Mouse (Mus musculus) olfactory bulb, adult 2 months (tissue): Measurements from ENCODE around the gene Slc7a4. TPM values are rescaled to one million over a fixed set of nuclear protein-coding genes. Genes with fewer than 3 reads are reported as not detected.
"Not testable (repeated sequence)": the region's sequence is repeated elsewhere in the genome, so short reads cannot be mapped to it uniquely, and the experiment has no call there.

Source experiments
- H3K27ac ChIP-seq: fragments of 200-500 bp; 2 replicates; pipeline ENCODE4 v1.5.1; 2012; ENCODE audit warnings: low read depth, low read length; ENCODE audit not compliant: insufficient read depth
- H3K4me1 ChIP-seq: fragments of 200-500 bp; 2 replicates; pipeline ENCODE4 v1.6.1; 2012; ENCODE audit warnings: low read length; ENCODE audit not compliant: control insufficient read depth, insufficient read depth
- H3K4me3 ChIP-seq: fragments of 200-500 bp; 2 replicates; pipeline ENCODE4 v1.5.1; 2012; ENCODE audit warnings: mild to moderate bottlenecking, low read depth, low read length, moderate library complexity; ENCODE audit not compliant: insufficient read depth
- CTCF ChIP-seq: fragments of 200-500 bp; IDR thresholded peaks from 2 replicates; pipeline ENCODE4 v1.5.1; 2012; ENCODE audit warnings: low read depth, mild to moderate bottlenecking, low read length, moderate library complexity; ENCODE audit not compliant: insufficient read depth
- POLR2A ChIP-seq: fragments of 200-500 bp; IDR thresholded peaks from 2 replicates; pipeline ENCODE4 v1.6.1; 2012; ENCODE audit warnings: mild to moderate bottlenecking, low read depth, low read length, moderate library complexity; ENCODE audit not compliant: insufficient read depth
- WGBS: fragments of 180-500 bp; shearing (Covaris S2); methylation state at CpG from one replicate; pipeline ENCODE4 v1.1.7; 2018; 5-methylcytosine and 5-hydroxymethylcytosine counted together
- polyA plus RNA-seq: library from polyadenylated mRNA; stranded (reverse); fragments of >200 nt; gene quantifications from 2 replicates; pipeline ENCODE4 v1.2.4, GENCODE M21; 2012; ENCODE audit warnings: low replicate concordance; ENCODE audit not compliant: missing spikeins, insufficient read depth, insufficient read length

The Slc7a4 gene
- polyA plus RNA-seq: not detected in 2 replicates

DNA sequence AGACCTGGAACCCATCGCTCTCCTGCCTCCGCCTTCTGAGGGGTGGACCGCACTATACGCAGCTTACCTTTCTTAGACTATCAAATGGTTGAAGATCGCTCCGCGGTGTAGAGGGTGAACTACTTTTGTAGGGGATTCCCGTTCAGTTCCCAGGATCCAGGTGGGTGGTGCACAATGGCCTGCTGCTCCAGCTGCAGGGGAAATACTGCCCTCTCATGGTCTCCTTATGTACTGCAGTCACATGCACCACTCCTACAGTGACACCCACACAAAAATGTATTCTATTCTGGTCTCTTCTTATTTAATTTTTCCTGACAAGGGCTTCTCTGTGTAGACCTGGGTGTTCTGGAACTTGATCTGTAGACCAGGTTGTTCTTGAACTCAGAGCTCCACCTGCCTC is at the start of gene Slc7a4:
TSS of gene Slc7a4 (minus strand) at position 151 of the 400 bp plus-strand sequence.
- 19% methylated on average over 8 of the region's 8 CpGs for WGBS
- Histone ChIP-seq H3K27ac (no peak within 1 kb of the TSS), H3K4me3 (no peak within 1 kb of the TSS), H3K4me1 (no peaks in the 10 kb centered on the region)
- TF ChIP-seq POLR2A (no peak), CTCF (0 out of 2 replicates have a peak, but pooled peaks have one; percentile 25)

DNA sequence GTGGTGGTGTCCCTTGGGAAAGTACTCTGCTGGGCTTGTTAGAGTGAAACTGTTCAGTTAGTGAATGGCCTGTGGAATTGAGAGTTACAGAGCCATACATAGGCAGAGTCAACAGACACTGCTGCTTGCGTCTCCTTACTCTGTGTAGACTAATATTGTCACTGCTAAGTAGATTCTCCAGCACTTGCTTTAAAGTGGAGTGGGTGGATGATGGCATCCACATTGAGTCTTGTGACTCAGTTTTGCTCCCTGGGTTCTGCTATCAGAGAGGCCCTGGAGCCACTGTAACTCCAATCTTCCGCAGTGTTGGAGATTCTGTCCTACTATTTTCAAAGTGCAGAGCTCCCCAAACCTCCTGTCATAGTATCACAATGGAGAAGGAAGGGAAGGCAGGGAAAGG is 49.6 kb upstream of the Slc7a4 start:
- Histone ChIP-seq H3K4me3 (no peak overlapping the region), H3K27ac (no peak overlapping the region), H3K4me1 (peaks cover 12% of the 10 kb centered on the region)
- TF ChIP-seq POLR2A (no peak), CTCF (no peak)
- WGBS: 58% methylated on average over 2 of the region's 2 CpGs

DNA sequence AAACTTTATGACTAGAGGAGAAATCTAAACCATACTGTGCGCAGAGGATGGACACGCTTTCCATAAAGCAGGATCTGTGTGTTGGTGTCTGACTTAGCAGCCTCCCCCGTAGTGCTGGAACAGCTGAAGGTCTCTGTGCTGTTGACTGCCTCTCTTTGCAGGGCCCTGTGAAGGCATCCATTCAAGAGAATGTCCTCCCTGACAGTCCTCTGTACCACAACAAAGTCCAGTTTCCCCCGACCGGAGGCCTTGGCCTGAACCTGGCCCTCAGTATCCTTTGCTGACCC is 43.2 kb upstream of the Slc7a4 start:
- H3K4me3 ChIP-seq: no peak overlapping the region
- no peaks in the 10 kb centered on the region for H3K4me1 ChIP-seq
- WGBS: 93% methylated on average over 5 of the region's 5 CpGs
- H3K27ac ChIP-seq: no peak overlapping the region
- TF ChIP-seq CTCF: no peak
- no peak for TF ChIP-seq POLR2A

DNA sequence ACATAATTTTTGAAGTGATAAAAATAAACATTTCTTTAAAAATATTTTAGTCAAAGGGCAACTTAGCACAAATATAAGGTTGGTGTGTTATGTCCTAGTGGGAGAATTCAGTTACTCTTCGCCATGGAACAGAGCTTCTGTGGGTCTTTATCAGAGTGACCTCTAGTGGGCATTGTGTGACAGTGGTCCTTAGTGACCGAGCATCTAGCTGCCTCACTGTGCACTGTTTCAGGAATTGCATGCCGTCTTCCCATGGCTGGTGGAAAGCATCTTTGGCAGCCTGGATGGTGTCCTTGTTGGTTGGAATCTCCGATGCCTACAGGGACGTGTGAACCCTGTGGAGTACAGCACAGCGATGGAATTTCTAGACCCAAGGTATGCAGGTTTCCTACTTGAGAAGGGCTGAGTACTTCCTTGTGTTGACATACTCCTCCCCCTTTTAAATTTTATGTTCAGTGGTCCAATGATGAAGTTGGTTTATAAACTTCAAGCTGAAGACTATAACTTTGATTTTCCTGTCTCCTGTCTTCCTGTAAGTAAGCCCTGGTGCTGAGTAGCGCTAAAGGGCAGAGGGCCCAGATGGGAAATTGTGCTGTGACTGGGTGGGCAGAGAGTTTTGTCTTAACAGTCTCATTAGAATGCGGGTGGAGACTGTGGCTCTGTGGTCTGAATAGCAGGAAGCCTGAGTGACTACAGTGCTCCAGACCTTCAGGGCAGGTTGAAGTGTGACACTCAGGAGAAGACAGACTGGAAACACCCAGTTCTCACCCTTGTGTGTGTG is 42.7 kb upstream of the Slc7a4 start:
- Histone ChIP-seq H3K4me3 (no peak overlapping the region), H3K4me1 (no peaks in the 10 kb centered on the region), H3K27ac (no peak overlapping the region)
- 67% methylated on average over 8 of the region's 8 CpGs for WGBS
- TF ChIP-seq CTCF (no peak), POLR2A (no peak)

DNA sequence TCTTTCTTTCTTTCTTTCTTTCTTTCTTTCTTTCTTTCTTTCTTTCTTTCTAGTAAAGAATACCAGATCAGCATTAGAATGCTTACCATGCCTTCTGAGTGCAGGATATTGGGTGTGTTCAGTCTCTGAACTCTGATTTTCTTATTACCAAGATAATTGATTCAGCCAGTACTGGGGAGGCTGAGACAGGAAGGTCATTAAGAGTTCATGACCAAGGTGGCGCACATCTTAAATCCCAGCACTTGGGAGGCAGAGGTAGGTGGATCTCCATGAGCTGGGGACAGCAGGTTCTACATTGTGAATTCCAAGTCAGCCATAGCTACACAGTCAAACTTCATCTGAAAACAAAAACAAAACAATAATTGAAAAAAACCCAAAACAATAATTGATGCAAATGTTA is 38.9 kb upstream of the Slc7a4 start:
- TF ChIP-seq CTCF (no peak), POLR2A (no peak)
- Histone ChIP-seq H3K4me1 (peaks cover 6% of the 10 kb centered on the region), H3K27ac (no peak overlapping the region), H3K4me3 (no peak overlapping the region)
- 94% methylated on average over 1 of the region's 1 CpGs for WGBS

DNA sequence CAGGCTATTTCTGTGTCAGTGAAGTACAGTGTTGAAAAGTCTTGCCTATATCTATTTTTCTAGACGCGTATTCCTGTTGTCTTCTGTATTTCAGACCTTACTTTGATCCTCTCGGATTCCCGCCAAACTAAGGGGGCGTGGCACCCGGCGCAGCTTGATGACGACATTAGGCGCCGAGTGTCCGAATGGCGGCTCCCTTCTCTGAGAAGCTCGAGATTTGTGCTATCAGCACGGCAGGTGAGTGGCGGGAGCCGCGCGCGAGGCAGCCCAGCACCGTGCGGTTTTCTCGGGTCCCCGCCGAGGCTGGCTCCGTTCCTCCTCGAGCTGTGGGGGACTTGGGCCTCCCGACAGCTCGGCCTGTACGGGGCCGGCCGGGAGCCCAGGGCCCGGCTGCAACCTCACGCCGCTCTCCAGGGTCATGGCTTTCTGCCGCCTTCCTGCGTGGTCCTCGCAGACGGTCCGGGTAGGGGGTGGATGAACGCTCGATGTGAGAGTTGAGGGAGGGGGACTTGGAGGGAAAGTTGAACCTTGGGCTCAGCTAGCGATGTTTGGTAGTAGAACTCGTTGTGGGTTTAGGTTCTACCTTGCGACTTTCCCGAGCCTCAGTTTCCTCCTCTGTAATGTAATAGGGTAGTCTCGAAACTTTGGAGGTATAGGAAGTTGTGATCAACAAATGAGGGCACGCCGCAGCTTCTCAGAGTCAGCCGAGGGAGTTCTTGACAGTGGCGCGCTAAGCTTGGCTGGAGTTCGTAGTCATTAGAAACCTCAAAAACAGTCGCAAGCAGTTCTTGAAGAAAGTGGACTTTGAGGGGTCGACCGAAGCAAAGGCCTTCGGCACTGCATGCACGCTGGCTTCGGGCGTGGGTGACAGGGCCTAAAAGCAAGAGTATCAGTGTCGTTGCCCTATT is 36.4 kb upstream of the Slc7a4 start, which contains the start of gene Smpd4:
TSS of gene Smpd4 (plus strand) at position 157 of the 908 bp plus-strand sequence.
- WGBS: 2% methylated on average over 60 of the region's 60 CpGs
- Histone ChIP-seq H3K27ac (no peak within 1 kb of the TSS), H3K4me1 (peaks cover 6% of the 10 kb centered on the region), H3K4me3 (peak within 1 kb of the TSS; percentile 83)
- TF ChIP-seq CTCF (no peak), POLR2A (0 out of 2 replicates have a peak, but pooled peaks have one; percentile 44)

DNA sequence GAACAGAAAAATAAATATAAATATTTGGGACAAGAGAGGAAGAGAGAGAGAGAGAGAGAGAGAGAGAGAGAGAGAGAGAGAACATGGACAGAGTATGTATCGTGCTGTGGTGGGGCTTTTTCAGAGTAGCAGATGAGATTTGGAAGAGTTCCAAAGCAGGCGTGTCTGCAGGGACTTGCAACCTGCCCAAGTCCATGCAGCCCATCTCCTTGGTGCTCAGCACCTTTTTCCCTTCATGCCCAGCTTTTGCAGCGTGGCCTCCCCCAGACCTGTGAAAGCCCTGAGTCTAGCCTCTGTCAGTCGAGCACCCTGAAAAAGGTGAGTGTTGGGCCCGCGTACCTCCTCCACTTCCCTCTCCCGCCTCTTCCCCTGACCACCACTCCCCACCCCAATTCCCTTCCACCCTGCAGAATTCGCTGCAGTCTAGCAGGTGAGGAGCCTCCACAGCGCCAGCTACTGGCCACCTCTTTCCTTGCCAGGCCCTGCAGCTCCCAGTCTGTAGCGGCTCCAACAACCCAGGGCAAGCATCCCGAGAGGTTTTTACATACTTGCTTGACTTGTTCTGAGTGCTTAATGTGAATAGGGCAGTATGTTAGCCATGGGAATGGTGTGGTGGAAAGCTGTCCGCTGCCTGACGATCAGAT is 35.0 kb upstream of the Slc7a4 start:
- 13% methylated on average over 13 of the region's 13 CpGs for WGBS
- peak; percentile 61; the same call in 1 of the 2 replicates for TF ChIP-seq CTCF
- no peak for TF ChIP-seq POLR2A
- peaks cover 6% of the 10 kb centered on the region for H3K4me1 ChIP-seq
- no peak overlapping the region for H3K4me3 ChIP-seq
- no peak overlapping the region for H3K27ac ChIP-seq

DNA sequence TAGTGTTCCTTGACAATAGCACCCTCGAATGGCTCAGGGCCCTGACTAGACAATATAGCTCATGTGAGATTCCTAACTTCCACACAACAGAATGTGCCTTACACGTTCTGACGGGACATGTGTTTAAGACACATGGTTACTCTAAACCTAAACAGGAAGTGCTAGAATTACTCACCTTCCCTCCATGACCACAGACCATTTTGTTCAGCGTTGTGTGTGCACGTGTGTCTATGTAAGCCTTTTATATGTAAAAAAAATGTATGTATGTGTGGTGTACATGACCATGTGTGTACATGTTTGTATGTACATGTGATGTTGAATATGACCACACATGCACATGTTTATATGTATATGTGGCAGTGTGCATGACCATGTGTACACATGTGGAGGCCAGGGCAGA is 33.2 kb upstream of the Slc7a4 start:
- WGBS: 85% methylated on average over 5 of the region's 5 CpGs
- TF ChIP-seq CTCF (no peak), POLR2A (no peak)
- no peak overlapping the region for H3K27ac ChIP-seq
- peaks cover 6% of the 10 kb centered on the region for H3K4me1 ChIP-seq
- H3K4me3 ChIP-seq: no peak overlapping the region

DNA sequence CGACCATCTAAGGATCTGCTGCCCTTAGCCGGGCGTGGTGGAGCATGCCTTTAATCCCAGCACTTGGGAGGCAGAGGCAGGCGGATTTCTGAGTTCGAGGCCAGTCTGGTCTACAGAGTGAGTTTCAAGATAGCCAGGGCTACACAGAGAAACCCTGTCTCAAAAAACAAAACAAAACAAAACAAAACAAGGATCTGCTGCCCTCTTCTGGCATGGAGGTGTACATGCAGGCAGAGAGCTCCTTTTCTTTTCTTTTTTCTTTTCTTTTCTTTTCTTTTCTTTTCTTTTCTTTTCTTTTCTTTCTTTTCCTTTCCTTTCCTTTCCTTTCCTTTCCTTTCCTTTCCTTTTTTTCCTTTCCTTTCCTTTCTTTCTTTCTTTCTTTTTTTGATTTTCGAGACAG is 31.7 kb upstream of the Slc7a4 start:
- 88% methylated on average over 6 of the region's 6 CpGs for WGBS
- H3K27ac ChIP-seq, H3K4me1 ChIP-seq, H3K4me3 ChIP-seq: not testable (repeated sequence)
